Mouse (Mus musculus): ENCODE results near the gene Oxct2a.
"Not testable (repeated sequence)": the region's sequence is repeated elsewhere in the genome, so short reads cannot be mapped to it uniquely, and the experiment has no call there.

Gene Oxct2a

DNA sequence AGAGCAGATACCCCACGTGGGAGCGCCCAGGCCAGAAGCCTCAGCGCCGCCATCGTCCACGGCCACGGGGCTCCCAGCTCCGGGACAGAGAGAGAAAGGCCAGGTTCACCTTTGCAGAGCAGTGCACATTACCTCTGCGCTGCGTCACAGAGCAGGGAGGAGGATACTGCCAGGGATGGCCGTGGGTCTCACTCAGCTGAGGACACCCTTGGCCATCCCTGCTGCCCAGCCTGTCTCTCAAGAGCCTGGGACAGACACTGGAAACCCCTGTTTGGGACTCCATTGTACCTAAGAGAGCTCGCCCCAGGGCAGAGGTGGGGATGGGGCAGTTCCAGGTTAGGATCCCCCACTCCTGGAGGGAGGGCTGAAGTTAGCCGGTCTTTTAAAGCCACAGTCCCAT lies at the start of gene Oxct2a:
Gene Oxct2a (minus strand): TSS at position 101 of the 400 bp plus-strand sequence.
- DNase-seq = no peak

DNA sequence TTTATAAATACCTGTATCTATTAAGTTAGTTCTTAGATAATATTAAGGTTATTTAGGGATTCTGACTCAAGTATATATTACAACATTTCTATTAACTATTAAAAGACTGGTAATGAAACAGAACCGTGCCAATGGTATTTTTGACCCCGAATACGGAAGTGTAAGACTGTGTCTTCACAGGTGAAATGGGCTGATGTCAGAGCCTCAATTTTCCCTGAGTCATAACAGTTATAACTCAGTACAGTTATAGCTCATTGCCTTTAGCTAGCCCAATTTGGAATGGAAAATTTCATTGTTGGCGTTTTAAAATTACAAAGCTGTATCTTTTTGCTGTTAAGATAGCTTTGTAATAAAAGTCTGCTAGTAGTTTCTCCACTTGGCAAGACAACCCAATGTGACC lies 40.1 kb upstream of the Oxct2a start:
- DNase-seq = no peak

DNA sequence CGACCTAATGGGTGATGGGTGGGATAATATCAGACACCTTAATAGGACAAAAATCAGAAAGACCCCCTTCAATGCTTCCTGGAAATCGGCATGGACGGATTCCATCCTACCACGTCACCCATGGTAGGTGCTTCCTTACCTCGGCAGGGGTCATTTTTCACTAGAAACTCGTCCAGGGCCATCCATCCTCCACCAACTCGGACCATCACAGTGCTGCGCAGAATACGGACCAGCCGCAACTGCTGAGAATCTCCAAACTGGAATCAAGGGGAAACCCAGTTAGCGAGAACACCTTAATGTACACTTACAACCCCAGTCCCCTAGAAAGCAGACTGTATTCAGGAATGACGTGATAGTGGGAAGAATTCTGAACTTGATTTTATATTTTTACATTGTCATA lies 37.3 kb upstream of the Oxct2a start:
- DNase-seq = no peak

DNA sequence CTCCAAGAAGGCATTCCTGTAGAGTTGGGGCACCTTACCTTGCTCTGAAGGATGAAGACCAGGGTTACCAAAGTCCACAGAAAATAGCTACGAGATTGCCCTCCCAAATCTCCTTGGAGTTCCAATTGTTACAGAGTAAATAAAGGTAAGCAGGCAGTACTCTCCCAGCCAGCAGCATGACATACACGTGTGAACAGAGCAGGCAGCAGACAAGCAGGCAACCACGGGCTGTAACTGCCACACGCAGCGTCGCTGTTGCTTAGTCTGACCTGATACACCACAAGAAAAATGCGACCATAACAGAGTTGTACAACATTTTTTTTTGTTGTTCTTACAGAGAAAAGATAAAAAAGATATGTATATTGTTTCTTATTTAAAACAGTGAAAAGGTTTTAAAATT lies 35.2 kb upstream of the Oxct2a start:
- DNase-seq = no peak

DNA sequence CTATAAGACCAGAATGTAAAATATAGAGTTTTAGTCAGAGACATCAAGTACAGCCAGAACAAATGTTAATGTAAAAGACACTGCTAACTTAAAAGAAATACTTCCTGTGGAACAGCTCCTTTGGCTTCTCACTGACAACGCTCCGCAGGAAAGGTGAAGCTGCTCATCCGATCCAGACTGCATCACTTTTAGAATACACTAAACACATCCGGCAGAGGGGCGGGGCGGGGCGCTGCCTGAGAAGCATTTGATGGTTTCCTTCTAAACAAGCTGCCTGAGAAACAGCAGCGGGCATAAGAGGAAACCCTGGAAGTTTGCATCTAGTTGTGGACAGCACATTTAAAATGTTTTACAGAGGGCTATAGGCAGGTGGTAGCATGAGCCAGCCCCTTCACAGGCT lies 32.5 kb upstream of the Oxct2a start:
- no peak for DNase-seq

DNA sequence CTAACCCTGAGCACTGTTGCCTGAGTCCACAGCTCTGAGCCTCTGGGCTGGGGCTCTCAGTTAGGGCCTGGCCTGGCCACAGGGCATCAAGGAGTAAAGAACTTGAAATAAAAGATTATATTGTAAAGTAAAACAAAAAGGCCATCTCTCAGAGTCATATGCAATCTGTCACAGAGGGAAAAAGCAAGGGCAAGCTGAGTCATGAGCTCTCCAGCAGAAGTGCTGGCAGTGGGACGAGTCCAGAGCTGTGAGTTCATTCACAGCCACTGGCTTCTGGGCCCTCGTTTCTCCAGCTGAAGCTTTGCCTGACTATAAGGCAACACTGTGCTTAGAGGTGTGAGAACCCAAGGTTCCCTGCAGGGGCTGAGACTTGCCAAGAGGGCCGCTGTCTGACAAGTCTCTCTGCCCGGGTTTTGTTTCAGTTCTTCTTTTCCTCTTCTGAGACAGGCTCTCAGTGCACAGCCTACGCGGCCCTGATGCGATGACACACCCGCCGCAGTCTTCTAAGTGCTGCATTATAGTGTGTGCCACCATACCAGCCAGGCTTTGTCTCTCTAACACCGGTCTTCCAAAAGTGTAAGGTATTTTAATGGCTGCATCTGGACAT lies 29.9 kb upstream of the Oxct2a start:
- no peak for DNase-seq

DNA sequence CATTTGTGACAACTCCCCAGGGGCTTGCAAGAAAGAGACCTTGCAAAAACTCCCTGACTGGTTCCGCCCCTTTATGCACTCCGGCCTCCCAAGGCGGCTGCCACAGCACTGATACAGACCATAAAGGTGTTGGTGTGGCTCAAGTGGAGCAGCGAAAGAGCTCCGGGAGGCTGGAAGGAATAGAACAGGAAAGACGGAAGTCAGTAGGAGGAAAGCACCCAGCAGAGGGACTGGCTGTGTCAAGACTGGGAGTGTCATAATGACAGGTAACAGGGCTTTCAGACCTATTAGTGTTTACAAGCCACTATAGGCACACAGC lies 20.0 kb upstream of the Oxct2a start:
- no peak for DNase-seq

DNA sequence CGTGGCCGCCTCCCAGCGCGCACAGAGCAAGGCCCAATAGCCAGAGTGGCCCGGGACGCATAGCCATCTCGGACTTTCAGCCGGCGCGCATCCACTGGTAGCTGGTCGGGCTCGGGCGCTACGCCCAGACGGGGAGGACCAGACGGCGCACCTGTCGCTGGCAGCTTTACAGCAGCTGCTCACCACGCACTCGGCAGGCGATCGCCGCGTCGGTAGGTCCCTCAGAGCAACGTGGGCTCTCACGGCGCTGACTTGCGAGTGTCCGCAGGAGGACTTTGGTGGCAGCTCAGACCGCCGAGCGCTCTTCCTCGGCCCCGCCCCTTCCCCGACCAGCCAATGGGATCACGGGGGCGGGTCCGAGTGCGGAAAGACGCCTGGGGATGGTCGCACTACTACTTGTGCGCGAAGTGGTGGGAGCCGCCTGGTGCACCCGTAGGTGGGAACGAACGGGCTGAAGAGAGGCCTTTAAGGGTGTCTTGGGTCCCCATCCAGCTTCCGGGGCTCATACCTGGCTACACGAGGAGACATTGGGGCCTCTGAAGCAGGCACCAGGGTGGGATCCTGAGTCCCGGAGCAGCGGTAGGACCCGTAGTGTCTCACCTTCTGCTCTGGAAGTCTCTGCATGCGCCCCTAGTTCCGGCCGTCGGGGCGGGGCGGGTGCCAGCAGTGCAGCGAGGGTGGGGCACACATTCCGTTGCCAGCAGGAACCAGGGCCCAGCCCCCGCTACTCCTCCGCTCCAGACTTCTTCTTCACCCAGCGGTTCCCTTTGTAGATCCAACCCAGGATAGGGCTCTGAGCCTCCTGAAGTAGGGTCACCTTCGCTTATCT lies 19.4 kb upstream of the Oxct2a start, which contains the start of gene Bmp8a:
Gene Bmp8a (minus strand): TSS at position 611 of the 829 bp plus-strand sequence.
- DNase-seq = peak; percentile 76

DNA sequence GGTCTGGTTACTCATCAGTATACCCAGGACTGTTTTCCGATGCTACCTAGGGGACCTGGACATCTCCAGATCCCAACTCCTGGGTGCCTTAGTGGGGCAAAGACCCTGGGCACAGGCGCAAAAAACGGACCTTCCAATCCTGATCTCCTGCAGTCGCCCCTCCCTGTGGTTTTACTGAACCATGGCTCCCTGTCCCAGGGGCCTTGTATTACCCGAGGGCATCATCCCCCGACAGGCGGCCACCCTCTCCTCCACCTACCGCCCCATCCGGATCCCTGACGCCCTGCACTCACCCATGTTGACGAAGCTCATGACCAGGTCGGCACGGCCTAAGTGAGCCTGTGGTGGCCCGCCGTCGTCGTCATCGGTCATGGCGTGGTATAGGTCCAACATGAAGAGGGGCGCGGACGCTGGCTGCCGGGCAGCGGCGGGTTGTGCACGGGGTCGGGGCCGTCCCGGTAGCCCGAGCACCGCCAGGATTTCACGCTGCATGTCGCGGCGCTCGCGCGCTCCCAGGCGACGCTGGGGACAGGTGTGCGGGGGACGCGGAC lies 18.7 kb upstream of the Oxct2a start:
- no peak for DNase-seq

DNA sequence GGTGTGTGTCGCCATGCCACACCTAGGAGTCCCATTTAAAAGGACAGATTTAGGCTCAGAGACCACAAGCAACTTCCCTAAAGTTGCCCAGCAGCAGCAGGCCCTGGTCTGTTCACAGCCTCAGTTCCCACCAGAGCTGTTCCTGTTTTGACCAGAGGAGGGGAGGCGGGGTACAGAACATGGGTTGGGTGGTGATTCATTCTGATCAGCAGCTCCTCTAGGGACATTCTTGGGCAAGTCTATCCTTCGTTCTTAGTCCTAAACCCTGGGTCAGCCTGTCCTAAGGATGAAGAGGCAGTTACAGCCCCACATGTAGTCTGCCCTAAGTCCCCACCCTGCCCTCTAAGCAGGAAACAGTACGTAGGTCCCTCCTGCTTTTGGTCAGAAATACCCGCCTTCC lies 16.8 kb upstream of the Oxct2a start:
- DNase-seq = no peak

DNA sequence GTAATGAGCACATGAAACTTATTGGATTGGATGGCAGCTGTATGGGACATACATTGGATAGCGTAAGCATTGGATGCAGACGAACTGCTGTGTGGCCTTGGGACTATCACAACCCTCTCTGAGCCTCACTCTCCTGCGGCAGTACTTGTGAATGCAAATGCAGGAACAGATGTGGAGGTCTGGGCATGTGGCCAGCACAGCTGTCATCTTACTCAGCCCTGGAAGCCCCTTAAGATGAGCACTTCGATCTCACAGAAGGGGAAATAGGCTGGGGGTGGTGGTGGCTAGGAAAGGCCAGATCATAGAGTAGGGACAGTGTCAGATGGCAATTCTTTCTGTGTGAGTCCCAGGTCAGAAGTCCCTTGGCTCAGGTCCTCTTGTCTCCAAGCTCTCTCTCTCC lies 14.3 kb upstream of the Oxct2a start:
- DNase-seq = no peak

DNA sequence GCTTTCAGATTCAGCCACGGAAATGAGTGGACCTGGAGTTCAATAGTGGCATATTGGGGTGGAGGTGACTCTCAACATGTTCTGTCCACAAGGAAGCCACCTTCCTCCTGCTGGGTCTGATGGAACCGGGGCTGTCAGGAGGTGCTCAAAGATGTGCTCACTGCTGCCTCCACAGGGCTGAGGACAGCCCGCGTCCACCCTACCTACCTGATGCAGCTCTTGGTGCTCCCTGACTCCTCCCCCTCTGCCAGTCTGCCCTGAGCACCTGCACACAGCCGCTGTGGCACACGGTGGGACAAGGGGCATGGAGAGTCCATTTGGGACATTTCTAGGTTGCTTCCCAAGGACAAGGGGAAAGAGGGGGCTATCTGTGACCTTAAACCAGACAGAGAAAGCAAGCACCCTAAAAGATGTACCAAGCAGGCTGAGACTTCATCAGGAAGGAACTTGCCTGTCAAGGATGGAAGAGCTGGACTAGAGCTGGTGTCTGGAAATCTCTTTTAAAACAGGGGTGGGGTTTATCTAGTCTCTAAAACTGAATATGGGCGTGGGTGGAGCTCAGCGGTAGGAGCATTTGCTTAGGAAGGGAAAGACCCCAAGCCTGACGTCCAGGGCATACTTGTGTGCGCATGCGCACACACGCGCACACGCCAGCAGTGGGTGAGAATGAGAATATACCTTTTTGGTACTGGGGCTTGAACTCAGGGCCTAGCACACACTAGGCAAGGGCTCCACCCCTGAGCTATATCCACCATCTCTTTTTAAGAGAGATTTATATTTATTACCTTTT lies 12.6 kb upstream of the Oxct2a start:
- no peak for DNase-seq

DNA sequence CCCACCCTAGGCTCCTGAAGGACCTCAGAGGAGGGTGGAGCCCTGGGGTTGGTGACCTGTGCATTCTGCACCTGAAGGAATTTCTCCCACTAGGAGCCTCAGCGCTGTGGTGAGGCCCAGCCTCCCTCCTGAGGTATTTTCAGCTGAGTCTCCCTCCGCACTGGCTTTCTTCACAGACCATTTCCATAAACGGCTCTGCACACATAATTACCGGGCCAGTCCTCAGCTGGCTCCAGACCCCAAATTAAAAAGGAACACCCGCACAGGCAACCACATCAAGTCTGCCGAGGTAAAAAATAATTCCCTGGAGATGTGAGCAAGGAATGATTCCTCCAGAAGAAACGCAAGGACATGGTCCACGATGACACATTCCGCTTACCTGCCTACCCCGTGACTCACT lies 11.8 kb upstream of the Oxct2a start:
- not testable (repeated sequence) for DNase-seq

DNA sequence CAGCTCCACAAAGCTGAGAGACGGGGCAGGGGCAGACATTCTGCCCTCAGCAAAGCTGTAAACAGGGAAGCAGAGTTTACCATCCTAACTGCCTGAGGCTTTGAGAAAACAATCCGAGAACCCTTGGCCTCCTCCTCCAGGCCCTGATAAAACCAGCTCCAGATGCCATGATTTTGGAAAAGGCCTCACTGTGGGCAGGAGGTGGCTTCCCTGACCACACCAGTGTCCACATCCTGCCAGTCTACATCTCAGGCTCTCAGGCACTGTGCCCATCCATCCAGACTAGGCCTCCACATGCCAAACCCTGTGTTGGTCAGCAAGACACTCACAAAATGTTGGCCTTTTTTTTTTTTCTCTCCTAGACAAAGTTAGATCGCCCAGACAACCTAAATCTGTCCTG lies 10.7 kb upstream of the Oxct2a start:
- no peak for DNase-seq

DNA sequence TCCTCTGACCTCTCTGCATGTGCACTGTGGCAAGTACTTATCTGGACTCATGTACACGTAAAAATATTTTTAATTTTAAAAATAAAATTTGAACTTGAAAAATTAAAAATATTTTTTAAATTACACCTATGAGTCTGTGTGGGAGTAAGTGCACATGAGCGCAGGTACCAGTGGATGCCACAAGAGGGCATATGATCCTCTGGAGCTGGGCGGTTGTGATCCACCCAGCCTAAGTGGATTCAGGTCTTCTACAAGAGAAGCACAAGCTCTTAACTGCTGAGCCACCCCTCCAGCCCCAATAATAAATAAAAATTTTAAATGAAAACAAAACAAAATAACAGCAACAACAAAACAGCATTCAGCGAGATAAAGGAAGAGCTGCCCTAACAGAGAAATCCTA lies 9.7 kb upstream of the Oxct2a start:
- DNase-seq = no peak

DNA sequence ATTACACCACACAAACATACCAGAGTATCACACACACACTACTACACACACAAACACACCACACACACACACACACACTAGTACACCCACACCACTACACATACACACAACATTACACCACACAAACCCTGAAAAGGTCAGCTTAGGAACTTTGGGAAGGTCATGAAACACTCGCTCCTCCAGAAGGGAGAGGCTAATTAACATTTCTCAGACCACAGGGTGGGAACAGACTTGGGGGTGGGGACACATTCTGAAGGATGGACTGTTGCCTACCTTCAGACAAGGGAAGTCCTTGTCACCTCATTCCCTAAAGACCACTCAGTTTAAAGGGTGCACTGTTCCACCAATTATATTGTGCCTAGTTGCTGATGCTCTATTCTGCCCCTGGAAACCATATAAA lies 8.5 kb upstream of the Oxct2a start:
- not testable (repeated sequence) for DNase-seq

DNA sequence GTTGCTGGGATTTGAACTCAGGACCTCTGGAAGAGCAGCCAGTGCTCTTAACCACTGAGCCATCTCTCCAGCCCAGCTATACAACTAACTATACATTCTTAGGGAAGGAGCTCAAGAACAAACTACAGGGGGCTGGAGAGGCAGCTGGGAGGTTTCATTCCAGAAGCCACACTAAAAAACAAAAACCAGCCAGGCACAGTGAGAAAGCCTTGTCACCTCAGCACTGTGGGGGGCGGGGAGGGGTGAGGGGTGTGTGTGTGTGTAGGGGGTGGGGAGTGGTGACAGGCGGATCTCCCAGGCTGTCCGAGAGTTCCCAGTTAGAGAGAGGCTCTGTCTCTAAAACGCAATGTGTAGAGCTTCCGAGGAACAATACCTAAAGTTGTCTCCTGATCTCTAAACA lies 7.9 kb upstream of the Oxct2a start:
- DNase-seq = no peak

DNA sequence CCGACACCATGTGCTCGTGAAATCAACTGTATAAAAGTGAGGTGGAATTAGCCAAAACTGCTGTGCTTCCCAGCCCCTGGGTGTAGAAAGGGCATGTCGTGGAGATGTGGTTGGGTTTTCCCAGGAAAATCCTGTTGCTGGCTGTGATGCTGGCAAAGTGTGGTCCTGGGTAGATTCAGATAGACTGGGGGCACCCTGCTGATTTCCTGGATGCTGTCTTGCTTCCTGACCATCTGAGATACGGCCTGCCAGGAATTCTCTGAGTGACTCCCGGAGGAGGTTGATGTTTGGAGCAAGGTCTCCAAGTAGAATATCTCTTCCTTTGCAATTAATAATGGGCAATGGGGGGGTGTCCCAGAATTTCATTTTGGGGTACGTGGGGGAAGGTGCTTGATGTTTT lies 5.5 kb upstream of the Oxct2a start:
- DNase-seq = no peak

DNA sequence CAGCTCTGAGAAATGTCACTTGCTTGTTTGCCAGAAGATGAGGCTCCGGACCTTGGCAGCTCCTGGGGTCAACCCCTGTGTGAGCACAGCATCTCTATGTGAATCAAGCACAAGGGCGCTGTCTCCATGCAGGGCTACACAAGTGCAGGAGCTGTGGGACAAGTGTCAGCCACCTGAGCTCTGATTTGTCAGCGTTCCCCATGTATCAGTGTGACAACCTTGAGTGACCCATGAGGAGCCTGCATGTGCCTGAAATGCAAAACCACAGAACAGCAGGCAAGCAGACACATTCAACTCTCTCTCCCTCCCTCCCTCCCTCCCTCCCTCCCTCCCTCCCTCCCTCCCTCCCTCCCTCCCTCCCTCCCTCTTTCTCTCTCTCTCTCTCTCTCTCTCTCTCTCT lies 4.2 kb upstream of the Oxct2a start:
- no peak for DNase-seq

DNA sequence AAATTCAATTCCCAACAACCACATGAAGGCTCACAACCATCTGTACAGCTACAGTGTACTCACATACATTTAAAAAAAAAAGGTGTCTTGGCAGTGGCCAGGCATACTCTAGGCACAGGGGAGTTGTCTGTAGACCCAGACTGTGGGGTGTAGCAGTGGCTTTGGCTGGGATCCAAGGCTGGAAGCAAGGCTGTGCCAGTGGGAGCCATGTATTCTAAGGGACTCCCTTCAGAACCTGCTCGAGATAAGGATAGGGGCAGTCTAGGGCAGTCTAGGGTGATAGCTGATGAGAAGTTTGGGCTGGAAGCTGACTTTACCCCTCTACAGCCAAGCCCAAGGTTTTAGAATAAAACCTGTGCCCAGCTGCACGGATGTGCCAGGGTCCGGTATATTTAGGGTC lies 2.7 kb upstream of the Oxct2a start:
- DNase-seq = no peak

DNA sequence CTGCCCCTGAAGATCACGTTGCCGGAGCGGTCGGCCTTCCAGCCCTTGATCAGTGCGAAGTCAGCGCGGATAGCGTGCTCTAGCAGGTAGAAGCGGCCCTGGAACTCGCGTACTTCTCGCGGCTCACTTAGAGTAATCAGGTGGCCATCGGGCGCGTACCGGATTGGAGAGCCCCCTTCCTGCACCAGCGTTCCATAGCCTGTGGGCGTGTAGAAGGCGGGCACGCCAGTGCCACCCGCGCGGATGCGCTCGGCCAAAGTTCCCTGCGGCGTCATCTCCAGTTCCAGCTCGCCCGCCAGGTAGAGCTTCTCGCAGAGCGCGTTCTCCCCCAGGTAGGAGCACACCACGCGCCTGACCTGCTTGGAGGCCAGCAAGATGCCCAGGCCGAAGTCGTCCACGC lies 524 bp downstream of the Oxct2a start:
- DNase-seq = not testable (repeated sequence)

DNA sequence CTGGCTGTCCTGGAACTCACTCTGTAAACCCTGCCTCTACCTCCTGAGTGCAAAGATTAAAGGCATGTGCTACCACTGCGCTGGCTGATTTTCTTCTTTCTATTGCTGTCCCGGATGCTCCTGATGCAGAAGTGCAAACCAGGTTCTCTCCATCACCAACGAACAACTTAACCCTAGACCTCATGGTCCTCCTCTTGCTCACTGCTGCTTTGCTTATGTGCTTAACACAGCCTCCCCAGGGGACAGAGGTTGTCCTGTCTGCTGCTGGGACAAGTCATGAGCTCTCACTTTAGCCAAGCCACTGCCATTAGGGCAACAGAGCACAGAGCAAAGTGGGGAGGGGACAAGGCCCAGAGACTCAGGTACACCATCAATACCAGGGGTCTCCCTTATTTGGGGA lies 8.9 kb downstream of the Oxct2a start:
- no peak for DNase-seq

DNA sequence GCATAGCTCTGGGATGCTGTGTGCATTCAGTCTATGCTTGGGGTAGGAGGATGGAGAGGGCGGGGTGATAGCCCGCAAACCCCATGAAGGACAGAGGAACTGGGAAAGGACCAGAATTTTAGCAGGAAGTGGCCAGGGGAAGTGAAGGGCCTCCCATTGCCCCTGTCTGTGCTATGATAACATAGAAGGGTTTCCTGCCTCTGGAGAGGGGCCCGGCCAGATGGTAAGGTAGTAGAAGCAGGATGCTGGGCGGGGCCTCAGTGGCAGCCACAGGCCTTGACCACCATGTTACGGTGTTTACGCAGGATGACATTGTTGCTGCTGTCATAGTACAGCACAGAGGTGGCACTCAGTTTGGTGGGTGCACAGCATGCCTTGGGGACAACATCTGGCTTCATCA lies 10.4 kb downstream of the Oxct2a start:
- DNase-seq = peak; percentile 42

DNA sequence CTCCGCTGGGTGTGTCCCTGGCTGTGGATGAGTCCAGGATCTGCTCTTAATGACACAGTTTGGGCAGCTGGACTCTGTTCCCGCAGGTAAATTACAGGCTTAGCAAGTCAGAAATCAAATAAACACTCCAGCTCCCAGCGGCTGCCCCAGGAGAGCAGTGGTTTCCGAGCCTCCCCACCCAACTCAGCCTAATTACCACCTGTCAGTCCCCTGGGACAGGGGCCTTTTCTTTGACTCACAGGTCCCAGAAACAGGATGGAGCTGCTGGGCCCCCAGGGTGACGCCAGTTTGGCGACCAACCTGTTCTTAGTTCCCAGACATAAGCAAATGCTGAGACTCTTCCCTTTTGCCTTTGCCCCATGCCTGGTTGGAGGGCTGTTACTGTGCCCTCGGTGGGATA lies 11.6 kb downstream of the Oxct2a start:
- no peak for DNase-seq

Data from liver (tissue).